Mouse (Mus musculus) liver, adult 2 months (tissue): ENCODE measurements around the gene 9030612E09Rik.

Experiments
- CTCF ChIP-seq: fragments of 200-500 bp; IDR thresholded peaks from 2 replicates; pipeline ENCODE4 v1.5.1; 2011; ENCODE audit warnings: low read depth, low read length, control low read depth
- POLR2A ChIP-seq: fragments of 200-500 bp; IDR thresholded peaks from 2 replicates; pipeline ENCODE4 v1.6.1; 2011; ENCODE audit warnings: low read length, control low read depth; ENCODE audit not compliant: insufficient read depth; ENCODE audit errors: extremely low read depth

DNA sequence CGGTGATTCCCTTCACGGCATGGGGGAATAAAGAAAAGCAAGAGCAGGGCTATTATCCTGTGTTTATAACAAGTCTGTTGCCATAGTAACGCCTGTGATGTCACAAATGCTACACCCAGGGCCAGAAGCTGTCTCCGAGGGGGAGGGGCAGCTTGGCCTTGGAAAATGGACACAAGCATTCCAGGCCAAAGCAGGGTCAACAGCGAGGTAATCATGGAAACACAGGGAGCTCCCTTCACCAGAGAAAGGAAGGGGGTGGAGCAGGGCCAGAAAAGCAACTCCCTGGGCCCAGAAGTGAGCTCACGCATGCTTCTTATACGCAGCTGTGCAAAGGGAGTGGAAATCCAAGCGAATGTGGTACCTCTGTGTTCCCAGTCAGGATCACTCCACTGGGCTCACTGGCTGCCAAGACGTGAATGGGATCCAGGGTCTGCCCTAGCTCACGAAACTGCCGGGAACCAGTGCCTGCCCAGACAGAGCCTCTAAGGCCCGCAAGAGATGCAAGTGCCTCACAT, 19.4 kb upstream of the 9030612E09Rik start:
- TF ChIP-seq CTCF (no peak), POLR2A (no peak)
